Mouse (Mus musculus): ENCODE measurements around the gene Slc15a3. TPM values are rescaled to one million over a fixed set of nuclear protein-coding genes. Genes with fewer than 3 reads are reported as not detected.

The Slc15a3 gene
- total and polyA plus RNA-seq, 3 experiments = not detected

GRCm38 (mm10) chr19:10815871-10816270, 23.7 kb upstream of the Slc15a3 start:
- H3K27me3 ChIP-seq (ENCODE audit: control insufficient read depth in 1 of 2, insufficient read depth in 2 of 2, low read length in 2 of 2) = no peaks in the 10 kb centered on the region; a peak in 3 of 4 replicates
- no peaks in the 10 kb centered on the region for H3K9me3 ChIP-seq (replicated peaks; ENCODE audit: insufficient read depth, low read length)
- no peak for DNase-seq (ENCODE audit: low read depth, low spot score)
- H3K27ac ChIP-seq (ENCODE audit: control insufficient read depth, low read depth, low read length) = no peak overlapping the region
- H3K9ac ChIP-seq (ENCODE audit: control insufficient read depth, low read depth, low read length, poor library complexity, severe bottlenecking) = no peak overlapping the region
- H3K4me3 ChIP-seq (ENCODE audit: control insufficient read depth in 1 of 2, insufficient read depth in 1 of 2, low read depth in 2 of 2, low read length in 2 of 2) = no peak overlapping the region
- no peaks in the 10 kb centered on the region for H3K79me2 ChIP-seq (ENCODE audit: control insufficient read depth, insufficient read depth, low read length, poor library complexity)
- H3K4me1 ChIP-seq (ENCODE audit: control insufficient read depth in 1 of 2, insufficient read depth in 2 of 2, low read length in 2 of 2) = no peaks in the 10 kb centered on the region
- TF ChIP-seq CHD2 (IDR thresholded peaks at IDR 0.05; ENCODE audit: low read length) (no peak), POLR2AphosphoS2 (IDR thresholded peaks at IDR 0.05; ENCODE audit: low read length) (no peak), HCFC1 (IDR thresholded peaks at IDR 0.05; ENCODE audit: low read depth, low read length) (no peak), MXI1 (IDR thresholded peaks at IDR 0.05; ENCODE audit: low read depth, low read length) (no peak), TBP (IDR thresholded peaks at IDR 0.05; ENCODE audit: low read depth, low read length) (no peak), CTCF (IDR thresholded peaks at IDR 0.05 in 2 of 3, conservative IDR thresholded peaks at IDR 0.05 in 1 of 3; ENCODE audit: control insufficient read depth in 1 of 3, insufficient read depth in 1 of 3, low read depth in 2 of 3, low read length in 3 of 3, poor library complexity in 1 of 3, severe bottlenecking in 1 of 3) (no peak), NELFE (IDR thresholded peaks at IDR 0.05; ENCODE audit: low read depth, low read length) (no peak), POLR2A (IDR thresholded peaks at IDR 0.05; ENCODE audit: control insufficient read depth in 1 of 2, insufficient read depth in 1 of 2, low read depth in 1 of 2, low read length in 2 of 2, poor library complexity in 1 of 2) (no peak)
- no peaks in the 10 kb centered on the region; a peak in 1 of 4 replicates for H3K36me3 ChIP-seq (ENCODE audit: control insufficient read depth in 1 of 2, insufficient read depth in 2 of 2, low read length in 2 of 2)

GRCm38 (mm10) chr19:10816462-10816861, 23.1 kb upstream of the Slc15a3 start:
- Histone ChIP-seq H3K9ac (ENCODE audit: control insufficient read depth, low read depth, low read length, poor library complexity, severe bottlenecking) (no peak overlapping the region), H3K27me3 (ENCODE audit: control insufficient read depth in 1 of 2, insufficient read depth in 2 of 2, low read length in 2 of 2) (no peaks in the 10 kb centered on the region; a peak in 3 of 4 replicates), H3K36me3 (ENCODE audit: control insufficient read depth in 1 of 2, insufficient read depth in 2 of 2, low read length in 2 of 2) (no peaks in the 10 kb centered on the region; a peak in 1 of 4 replicates), H3K9me3 (replicated peaks; ENCODE audit: insufficient read depth, low read length) (no peaks in the 10 kb centered on the region), H3K27ac (ENCODE audit: control insufficient read depth, low read depth, low read length) (no peak overlapping the region), H3K4me1 (ENCODE audit: control insufficient read depth in 1 of 2, insufficient read depth in 2 of 2, low read length in 2 of 2) (no peaks in the 10 kb centered on the region), H3K79me2 (ENCODE audit: control insufficient read depth, insufficient read depth, low read length, poor library complexity) (no peaks in the 10 kb centered on the region), H3K4me3 (ENCODE audit: control insufficient read depth in 1 of 2, insufficient read depth in 1 of 2, low read depth in 2 of 2, low read length in 2 of 2) (no peak overlapping the region)
- no peak for DNase-seq (ENCODE audit: low read depth, low spot score)
- TF ChIP-seq GATA1 (IDR thresholded peaks at IDR 0.05; ENCODE audit: low read depth, low read length) (no peak), KAT2A (conservative IDR thresholded peaks at IDR 0.05; ENCODE audit: low read depth, low read length) (no peak), MEF2A (IDR thresholded peaks at IDR 0.05; ENCODE audit: extremely low read depth, insufficient replicate concordance, low read depth, low read length, poor library complexity, severe bottlenecking) (no peak), MAZ (IDR thresholded peaks at IDR 0.05; ENCODE audit: low read depth, low read length) (no peak), MYC (IDR thresholded peaks at IDR 0.05; ENCODE audit: low read depth, low read length) (no peak), CHD1 (IDR thresholded peaks at IDR 0.05; ENCODE audit: low read depth, low read length) (no peak), EP300 (IDR thresholded peaks at IDR 0.05; ENCODE audit: low read depth in 1 of 2, low read length in 2 of 2) (no peak), NELFE (IDR thresholded peaks at IDR 0.05; ENCODE audit: low read depth, low read length) (no peak), MXI1 (IDR thresholded peaks at IDR 0.05; ENCODE audit: low read depth, low read length) (no peak), HCFC1 (IDR thresholded peaks at IDR 0.05; ENCODE audit: low read depth, low read length) (no peak), ETS1 (IDR thresholded peaks at IDR 0.05; ENCODE audit: low read depth, low read length) (no peak), UBTF (IDR thresholded peaks at IDR 0.05; ENCODE audit: borderline replicate concordance, insufficient read depth, low read depth, low read length) (no peak), JUND (IDR thresholded peaks at IDR 0.05; ENCODE audit: low read depth, low read length) (no peak), SMC3 (IDR thresholded peaks at IDR 0.05; ENCODE audit: low read depth, low read length) (no peak), E2F4 (IDR thresholded peaks at IDR 0.05; ENCODE audit: borderline replicate concordance, low read depth, low read length) (no peak), ZNF384 (IDR thresholded peaks at IDR 0.05; ENCODE audit: low read depth, low read length) (no peak), ZKSCAN1 (IDR thresholded peaks at IDR 0.05; ENCODE audit: low read depth, low read length) (no peak), TAL1 (IDR thresholded peaks at IDR 0.05; ENCODE audit: low read length) (no peak), POLR2AphosphoS2 (IDR thresholded peaks at IDR 0.05; ENCODE audit: low read length) (no peak)
